Mouse (Mus musculus) ZHBTc4 (cell line): ENCODE measurements at regions not wholly inside any gene's neighbourhood (a gene's known extent, or its start where the extent isn't known, plus 50 kb on each side); places are given as distances from the start of the nearest gene placed in this dataset.

ENCODE experiments used
- DNase-seq: peaks from one replicate; pipeline ENCODE4 v3.0.0-alpha.2; 2011; ENCODE audit warnings: low read depth, low spot score

DNA sequence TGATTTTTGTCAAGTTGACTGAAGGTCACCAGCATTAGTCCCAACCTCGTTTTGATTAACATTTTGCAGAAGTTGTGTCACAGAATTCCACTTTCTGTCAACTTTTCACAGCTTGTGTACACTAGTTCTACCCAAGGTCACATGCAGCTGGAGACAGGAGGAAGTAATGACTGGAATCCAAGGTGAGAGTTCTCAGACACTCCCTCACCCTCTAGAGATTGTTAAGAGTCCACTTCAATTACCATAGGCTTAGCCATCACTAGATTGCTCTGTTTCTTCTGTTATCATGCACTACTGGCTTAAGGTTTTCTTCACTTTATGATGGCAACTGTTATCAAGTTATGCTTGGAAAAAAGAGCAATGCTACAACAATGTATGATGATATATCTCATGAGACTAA, 379.0 kb downstream of the Samd5 start:
- peak; percentile 3 for DNase-seq

DNA sequence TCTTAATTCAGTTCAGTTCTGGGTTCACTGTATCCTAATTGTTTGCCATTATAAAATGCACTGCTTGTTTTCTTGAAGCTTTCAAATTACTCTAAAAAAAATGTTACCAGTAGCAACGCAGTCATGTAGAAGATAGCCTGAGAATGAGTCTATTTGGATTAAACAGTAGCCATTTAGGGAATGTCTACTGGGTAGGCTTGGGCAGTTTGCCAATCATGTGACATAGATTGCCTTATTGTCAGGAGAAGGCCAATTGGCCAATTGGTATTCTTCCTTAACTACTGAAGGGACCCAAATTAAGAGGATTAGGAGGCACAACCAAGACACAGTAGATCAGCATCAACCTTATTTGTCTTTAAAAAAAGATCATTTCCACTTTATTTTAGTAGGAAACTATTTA, 379.7 kb downstream of the Samd5 start:
- no peak for DNase-seq

- no peak for DNase-seq
These were observed 380.4 kb downstream of the Samd5 start for GRCm38 (mm10) chr10:9294620-9295019.

GRCm38 (mm10) chr10:9291456-9292146, 383.4 kb downstream of the Samd5 start:
- DNase-seq: no peak

DNA sequence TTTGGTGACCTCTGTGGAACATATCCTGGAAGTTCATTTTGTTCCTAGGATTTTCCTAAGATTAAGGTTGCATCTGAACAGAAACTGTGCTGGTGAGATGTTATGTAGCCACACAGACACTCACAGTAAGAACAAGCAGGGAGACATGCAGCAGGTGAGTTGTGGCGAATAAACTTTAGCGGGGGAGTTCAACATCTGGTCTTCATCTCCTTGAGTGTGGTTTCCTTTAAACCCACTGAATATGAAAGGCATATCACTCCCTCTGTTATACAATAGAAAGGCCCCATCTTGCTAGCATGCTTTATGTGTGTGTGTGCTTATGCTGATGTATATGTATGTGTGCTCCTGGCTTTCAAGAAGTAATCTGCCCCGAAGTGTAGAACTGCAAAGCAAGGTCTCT, 387.1 kb upstream of the Sash1 start:
- no peak for DNase-seq

DNA sequence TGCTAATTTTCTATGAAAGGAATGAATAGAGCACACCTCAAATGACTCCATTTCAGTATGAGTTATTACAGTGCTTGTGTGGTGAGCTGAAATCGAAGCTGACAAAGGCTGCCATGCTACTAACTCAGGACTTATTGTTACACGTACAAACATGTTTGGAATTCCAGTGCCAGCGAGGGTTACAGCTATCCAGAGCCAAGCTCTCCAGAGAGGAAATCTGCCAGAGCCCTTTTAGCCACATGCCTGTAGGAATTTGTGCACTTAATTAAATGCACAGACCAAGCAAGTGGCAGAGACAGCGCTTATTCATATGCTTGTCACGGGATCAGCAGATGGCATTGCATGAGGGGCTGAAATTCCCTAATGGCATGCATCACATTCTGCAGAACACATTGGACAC, 386.4 kb upstream of the Sash1 start:
- no peak for DNase-seq

DNA sequence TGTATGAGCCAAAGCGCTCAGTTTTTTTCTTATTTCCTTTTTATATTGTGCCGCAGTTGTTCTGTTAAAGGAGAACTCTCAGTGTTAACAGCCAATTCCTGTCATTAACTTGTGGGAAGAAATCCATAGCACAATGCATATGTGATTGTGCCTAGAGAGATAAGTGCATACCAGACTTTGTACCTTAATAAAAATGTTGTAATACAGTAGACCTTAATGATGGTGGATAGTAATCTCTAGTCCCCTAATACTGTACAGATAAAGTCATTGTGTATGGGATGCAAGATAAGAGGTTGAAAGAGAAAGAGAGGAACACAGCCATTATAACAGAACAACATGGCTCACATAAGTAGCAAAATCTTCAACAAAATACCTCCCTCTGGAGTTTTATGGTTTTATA, 379.7 kb upstream of the Sash1 start:
- DNase-seq: no peak

DNA sequence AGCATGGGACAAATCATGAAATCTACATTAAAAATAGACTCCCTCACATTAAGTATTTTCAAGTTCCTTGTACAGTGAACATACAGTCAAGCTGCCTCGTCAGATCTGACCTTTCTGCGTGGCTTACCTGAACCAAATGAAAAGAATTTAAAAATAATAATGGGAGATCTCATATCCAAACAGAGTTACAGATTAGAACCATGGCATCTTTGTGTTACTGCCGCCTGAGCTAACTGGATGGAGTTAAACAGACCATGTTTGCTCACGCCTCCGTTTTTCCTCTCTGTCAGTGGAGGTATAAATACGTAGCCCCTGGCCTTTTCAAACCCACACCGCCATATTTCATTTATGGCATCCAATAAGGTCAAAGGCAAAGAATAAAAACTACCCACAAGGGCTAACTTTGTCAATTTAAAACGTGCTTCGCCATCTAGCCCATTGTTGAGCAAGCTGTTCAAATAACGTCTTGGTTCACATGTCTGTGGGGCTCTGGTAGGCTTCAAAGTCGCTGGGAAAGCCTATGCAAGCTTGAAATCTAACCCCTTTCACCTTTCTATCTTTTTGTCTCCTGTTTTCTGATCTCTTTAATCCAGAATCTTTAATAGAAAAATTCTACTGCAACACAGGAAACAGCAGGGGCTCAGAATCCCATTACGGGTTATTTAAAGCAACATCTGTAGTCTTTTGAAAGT, 378.6 kb upstream of the Sash1 start:
- DNase-seq: no peak

DNA sequence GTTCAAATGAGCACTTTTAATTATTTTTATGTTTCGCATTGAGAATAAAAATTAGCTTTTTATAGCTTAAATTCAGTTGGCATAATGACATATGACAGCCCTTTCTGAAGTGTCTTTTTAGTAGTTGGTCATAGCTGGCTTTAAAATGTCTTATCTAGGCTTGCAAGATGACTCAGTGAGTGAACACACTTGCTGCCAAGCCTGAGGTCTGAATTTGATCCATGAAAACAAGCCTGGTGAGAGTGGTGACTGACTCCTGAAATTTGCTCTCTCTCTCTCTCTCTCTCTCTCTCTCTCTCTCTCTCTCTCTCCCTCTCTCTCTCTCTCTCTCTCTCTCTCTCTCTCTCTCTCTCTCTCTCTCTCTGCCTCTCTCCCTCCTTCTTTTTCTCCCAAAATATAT, 372.8 kb upstream of the Sash1 start:
- DNase-seq: no peak

- DNase-seq: peak; percentile 52
These were observed 367.0 kb upstream of the Sash1 start for GRCm38 (mm10) chr10:9252941-9253217.

GRCm38 (mm10) chr10:9252120-9252940, 366.5 kb upstream of the Sash1 start:
- peak; percentile 48 for DNase-seq

DNA sequence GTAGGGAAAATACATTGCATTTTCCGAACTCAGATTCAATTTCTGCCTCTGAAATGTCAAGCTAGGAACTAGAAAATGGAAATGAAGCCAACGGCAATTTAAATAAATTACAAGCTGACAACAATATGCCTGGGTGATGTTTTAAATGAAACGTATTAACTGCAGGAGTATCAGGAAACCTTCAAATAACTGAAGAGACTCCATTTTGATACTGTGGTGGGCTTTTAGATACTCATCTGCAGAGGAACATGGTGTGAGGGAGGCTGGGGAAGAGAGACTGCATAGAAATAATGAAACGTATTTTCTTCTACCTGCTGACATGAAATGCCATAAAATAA, 357.4 kb upstream of the Sash1 start:
- DNase-seq: no peak

- DNase-seq: no peak
These were observed 356.9 kb upstream of the Sash1 start for GRCm38 (mm10) chr10:9242596-9243280.

GRCm38 (mm10) chr10:9239956-9240355, 354.1 kb upstream of the Sash1 start:
- DNase-seq: no peak

DNA sequence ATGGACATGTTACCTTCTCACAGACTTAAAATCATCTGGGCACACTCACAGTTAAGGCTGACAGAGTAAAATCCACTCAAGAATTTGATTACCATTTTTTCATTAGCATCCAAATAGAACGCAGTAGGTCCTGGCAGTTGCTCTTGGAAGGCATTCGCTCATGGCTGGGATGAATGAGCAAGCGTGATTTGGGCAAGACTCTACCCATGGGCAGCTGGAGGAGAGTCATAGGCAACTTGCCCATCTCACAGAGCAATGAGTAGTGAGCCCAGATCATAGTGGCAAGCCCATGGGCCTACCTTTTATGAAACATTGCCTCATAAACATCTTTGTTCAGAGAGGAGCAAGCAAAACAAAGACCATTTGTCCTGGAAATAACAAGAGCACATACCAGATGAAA, 345.9 kb upstream of the Sash1 start:
- no peak for DNase-seq

DNA sequence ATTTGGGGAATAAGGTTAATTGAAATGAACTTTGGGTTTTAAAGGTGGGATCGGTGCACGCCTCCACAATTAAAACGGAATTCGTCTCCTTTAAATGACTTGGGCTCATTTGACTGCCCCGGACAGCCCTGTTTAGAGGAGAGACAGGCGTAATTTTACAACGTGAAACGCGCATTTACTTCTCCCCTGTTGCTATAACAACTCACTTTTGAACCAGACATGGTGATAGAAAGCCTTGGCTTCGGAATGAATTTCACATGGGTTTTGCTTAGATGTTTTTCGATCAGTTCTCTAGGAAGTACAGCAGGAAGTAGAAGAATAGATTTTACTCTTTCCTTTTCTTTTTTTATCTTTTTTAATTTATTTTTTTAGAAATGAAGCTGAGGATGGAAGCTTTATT, 343.2 kb upstream of the Sash1 start:
- no peak for DNase-seq

DNA sequence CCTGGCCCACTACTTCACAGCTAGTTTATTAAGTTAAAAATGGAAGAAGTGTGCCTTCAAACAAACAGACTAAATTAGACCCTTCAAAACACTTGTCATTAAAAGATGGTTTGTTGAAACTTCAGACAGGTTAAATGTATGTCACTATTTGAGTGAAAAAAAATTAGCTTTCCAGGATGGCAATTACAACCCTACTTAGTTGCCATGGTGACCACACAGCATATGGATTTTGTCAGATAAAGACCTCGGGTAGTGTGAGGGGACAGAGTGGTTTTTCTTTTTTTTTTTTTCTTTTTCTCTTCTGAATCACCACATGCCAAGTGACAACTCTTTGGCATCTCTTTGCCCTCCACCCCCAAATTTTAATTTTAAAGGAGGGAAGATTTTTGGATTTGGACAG, 341.5 kb upstream of the Sash1 start:
- DNase-seq: no peak

GRCm38 (mm10) chr10:9210646-9211045, 324.8 kb upstream of the Sash1 start:
- no peak for DNase-seq

GRCm38 (mm10) chr10:9204096-9204495, 318.2 kb upstream of the Sash1 start:
- no peak for DNase-seq

GRCm38 (mm10) chr10:9203323-9203722, 317.5 kb upstream of the Sash1 start:
- no peak for DNase-seq

DNA sequence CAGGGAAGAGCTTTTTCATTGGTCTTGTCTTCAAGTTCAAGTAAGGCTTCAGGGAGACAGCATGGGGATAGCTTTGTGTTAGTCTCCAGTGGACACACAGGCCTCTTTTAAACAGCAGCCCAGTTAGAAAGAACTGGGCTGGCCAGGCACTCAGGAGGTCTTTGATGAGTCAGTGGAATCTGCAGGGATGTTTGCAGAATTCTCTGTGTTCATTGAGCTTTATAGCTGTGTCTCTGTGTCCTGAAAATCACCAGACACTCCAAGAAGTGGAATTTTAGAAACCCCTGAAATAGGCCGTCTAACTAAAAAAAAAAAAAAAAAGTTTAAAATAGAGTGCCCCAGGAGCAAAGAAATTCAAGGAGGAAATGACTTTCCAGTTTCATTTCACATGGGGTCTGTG, 317.1 kb upstream of the Sash1 start:
- DNase-seq: no peak

DNA sequence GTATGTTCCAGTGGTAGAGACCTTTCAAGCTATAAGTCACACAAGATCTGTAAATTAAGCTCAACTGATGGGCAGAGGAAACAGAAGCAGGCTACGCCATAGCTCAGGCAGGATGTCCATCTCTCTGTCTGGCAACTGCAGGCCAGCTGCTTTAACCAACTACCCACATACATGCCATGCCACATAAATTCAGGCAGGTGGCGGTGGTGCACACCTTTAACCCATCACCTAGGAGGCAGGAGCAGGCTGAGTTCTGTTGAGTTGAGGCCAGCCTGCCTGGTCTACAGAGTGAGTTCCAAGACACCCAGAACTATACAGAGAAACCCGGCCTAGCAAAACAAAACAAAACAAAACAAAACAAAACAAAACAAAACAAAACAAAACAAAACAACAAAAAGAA, 289.1 kb upstream of the Sash1 start:
- DNase-seq: peak; percentile 54

DNA sequence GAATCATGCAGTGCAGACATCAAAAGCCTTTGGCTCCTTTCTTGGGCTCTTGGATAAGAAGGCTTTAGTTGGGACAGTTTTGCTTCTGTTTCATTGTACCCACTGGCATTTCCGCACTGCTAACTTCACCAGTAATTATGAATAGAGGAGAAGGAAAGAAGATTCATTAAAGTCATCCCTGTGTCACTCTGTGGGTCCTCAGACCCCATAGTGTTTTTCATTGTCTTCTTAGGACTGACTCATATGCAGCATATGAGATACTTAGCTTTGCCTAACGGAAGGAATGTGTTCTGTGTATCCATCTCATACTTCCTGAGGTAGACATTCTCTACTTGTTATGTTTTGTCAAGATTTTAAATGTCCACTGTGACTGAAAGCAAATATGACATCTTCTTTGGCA, 287.6 kb upstream of the Sash1 start:
- no peak for DNase-seq
